Mouse (Mus musculus) layer of hippocampus, adult 8-10 months (tissue): ENCODE results near the gene Slc6a19. TPM values are rescaled to one million over a fixed set of nuclear protein-coding genes. Genes with fewer than 3 reads are reported as not detected.
A peak's percentile ranks its signal among the peaks of the same experiment; 100 is the strongest.

ENCODE experiments used
- DNase-seq, 2 experiments: peaks; one replicate each; pipeline ENCODE4 v3.0.0; 2022; ENCODE audit warnings: low spot score in 2 of 2
- total RNA-seq, 4 experiments: library from RNA; stranded (reverse); gene quantifications; 2 replicates each; pipeline ENCODE4 v1.2.4; 2022

Slc6a19 gene
- total RNA-seq, 4 experiments from 2014 or later, result 0.14 to 0.45 (median 0.32) TPM

- DNase-seq, result no peak
Measured at GRCm38 (mm10) chr13:73675161-73675560, 29.5 kb downstream of the Slc6a19 start.

DNA sequence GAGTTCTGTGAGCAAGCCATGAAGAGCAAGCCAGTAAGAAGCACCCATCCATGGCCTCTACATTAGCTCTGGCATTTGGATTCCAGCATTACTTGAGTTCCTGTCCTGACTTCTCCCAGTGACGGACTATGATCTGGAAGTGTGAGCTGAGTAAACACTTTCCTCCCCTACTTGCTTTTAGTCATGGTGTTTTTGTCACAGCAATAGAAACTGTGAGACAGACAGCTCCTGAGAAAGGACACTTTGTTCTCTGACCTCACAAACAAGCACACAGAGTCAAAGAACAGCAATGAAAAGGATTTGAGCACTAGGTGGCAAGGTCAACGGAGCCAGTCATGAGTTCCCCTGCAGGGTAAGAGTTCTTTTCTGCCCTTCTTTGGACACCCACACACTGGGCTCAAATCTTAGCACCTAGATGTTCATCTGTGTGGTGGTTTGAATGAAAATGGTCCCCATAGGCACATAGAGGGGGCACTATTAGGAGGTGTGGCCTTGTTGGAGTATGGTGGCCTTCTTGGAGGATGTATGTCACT, 44.4 kb downstream of the Slc6a19 start:
- DNase-seq, result no peak

GRCm38 (mm10) chr13:73658953-73659352, 45.7 kb downstream of the Slc6a19 start:
- DNase-seq, result no peak

DNA sequence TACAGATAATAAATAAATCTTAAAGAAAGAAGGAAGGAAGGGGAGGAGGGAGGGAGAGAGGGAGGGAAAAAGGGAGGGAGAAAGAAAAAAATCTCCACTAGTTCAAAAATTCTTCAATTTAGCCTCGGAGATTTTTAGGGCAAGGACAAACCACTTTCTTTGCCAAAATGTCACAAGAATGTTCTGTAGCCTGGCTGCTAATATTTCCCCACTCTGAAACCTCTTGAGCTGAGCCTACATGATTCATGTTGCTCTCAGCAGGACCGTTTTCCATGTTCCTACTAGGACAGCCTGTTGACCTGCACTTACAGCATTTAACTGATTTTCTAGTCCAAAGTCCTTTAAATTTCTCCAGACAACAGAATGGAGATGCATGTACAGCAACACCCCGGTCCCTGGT, 49.7 kb downstream of the Slc6a19 start:
- no peak for DNase-seq

DNA sequence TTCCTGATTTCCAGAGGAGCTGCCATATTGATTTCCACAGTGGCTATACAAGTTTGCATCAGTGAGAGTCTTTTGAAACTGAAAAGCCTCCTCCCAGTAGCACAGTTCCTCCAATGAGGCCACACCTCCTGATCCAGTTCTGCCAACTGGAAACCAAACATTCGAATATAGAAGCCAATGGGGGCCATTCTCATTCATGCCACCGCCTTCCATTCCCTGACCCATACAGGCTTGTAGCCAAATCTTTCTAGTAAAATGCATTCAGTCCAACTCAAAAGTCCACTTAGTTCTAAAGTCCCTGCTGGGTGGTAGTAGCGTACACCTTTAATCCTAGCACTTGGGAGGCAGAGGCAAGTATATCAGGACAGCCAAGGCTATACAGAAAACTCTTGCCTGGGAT, 51.4 kb downstream of the Slc6a19 start:
- DNase-seq, result no peak

DNA sequence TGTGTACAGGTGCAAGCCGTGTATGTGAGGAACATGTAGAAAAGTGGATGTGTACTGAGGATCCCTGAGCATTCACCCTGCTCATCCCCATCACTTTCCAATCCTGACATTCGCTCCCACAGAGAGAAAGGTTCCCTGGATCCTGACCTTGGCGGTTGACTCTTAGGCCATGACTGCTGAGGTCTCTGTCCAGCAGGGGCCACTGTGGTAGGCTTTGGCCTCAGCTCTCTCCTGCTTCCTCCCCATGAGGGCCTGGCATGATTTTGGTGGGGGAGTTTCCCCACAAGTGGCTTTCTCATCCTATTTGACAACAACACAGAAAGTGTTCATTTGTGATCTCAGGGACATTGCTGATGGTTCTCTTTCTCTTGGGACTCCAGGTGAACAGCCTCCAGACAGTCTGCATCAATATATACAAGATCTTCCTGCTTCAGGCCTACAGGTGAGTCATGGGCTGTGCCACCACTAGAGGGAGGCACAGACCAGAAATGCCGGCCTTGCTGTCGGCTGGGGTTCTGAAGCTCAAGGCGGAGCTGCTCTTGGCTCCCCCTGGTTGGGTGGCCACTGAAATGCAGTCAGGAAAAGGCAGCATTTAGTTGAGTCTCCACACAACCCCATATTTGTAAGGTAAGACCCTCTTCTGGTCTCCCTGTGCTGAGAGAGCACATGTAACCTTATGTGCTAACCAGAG, 58.1 kb downstream of the Slc6a19 start:
- peak; percentile 20 to 47 for DNase-seq

- no peak for DNase-seq
Measured at GRCm38 (mm10) chr13:73641296-73641695, 63.4 kb downstream of the Slc6a19 start.

GRCm38 (mm10) chr13:73637826-73638225, 66.8 kb downstream of the Slc6a19 start:
- DNase-seq, result no peak

- DNase-seq, result no peak
Measured at GRCm38 (mm10) chr13:73631837-73632236, 72.8 kb downstream of the Slc6a19 start.

Other genes with a start within 250 kb of the Slc6a19 start
- 10 to 100 TPM; 33.1 to 47.9 (median 44.0) TPM for gene Lpcat1, start 237.7 kb downstream of the Slc6a19 start, total RNA-seq
- gene Slc6a3, start 168.1 kb downstream of the Slc6a19 start, total RNA-seq, result under 1 TPM in 3 of 4 experiments, not detected in 1; 0.13 to 0.52 (median 0.21) TPM
- 100 to 1,000 TPM; 116 to 132 (median 122) TPM for gene Clptm1l, start 100.9 kb downstream of the Slc6a19 start, total RNA-seq
- 1 to 10 TPM; 2.5 to 5.3 (median 3.5) TPM for gene Tert, start 78.0 kb downstream of the Slc6a19 start, total RNA-seq
- not detected for gene Slc6a18, start 26.8 kb downstream of the Slc6a19 start, total RNA-seq
- gene Slc12a7, start 28.2 kb upstream of the Slc6a19 start, total RNA-seq, result 1 to 10 TPM; 4.3 to 7.4 (median 6.5) TPM
- 10 to 100 TPM in 1 of 4 experiments, 1 to 10 TPM in 3; 6.1 to 12.0 (median 7.5) TPM for gene Nkd2, start 142.8 kb upstream of the Slc6a19 start, total RNA-seq
- gene Trip13, start 232.9 kb upstream of the Slc6a19 start, total RNA-seq, result 1 to 10 TPM in 1 of 4 experiments, under 1 TPM in 3; 0.34 to 2.2 (median 0.65) TPM
- gene Brd9, start 232.9 kb upstream of the Slc6a19 start, total RNA-seq, result 100 to 1,000 TPM; 107 to 121 (median 112) TPM